Comparison of ENCODE assay signal across 17 mouse cellular contexts in genomic region chr2:136807992-136808726, GRCm38 (mm10).
DNase-seq lines count a peak whose midpoint lies in the region; ATAC-seq lines count a peak whose summit lies in the region.
"Had no signal": no experiment of that assay in that cellular context is flagged by ENCODE, and none has a peak within 500 bp of the region (broad histone marks: within the 10 kb centered on the region; RNA-seq: fewer than 3 reads in every experiment).

No protein-coding gene starts in this region.

- H3K9ac ChIP-seq in hindbrain, embryonic 15.5 days, result no peak overlapping the region
- H3K9ac ChIP-seq in hindbrain, embryonic 11.5 days (ENCODE audit: low read depth, low read length), result no peak overlapping the region
- H3K9ac ChIP-seq in neural tube, embryonic 15.5 days (replicated peaks), result no peak overlapping the region
- H3K9ac ChIP-seq: liver, embryonic 15.5 days; neural tube, embryonic 13.5 days had no signal

- H3K4me1 ChIP-seq in hindbrain, embryonic 15.5 days (replicated peaks), result no peaks in the 10 kb centered on the region
- no peaks in the 10 kb centered on the region for H3K4me1 ChIP-seq in hindbrain, embryonic 11.5 days (replicated peaks; ENCODE audit: control insufficient read depth, insufficient read depth, low read length)
- peaks cover 4% of the 10 kb centered on the region; the same call in 1 of the 2 replicates for H3K4me1 ChIP-seq in neural tube, embryonic 15.5 days
- H3K4me1 ChIP-seq: liver, embryonic 15.5 days; neural tube, embryonic 13.5 days had no signal

- no peak overlapping the region for H3K4me2 ChIP-seq in hindbrain, embryonic 15.5 days
- H3K4me2 ChIP-seq in hindbrain, embryonic 11.5 days (replicated peaks; ENCODE audit: low read depth, low read length), result no peak overlapping the region
- H3K4me2 ChIP-seq in neural tube, embryonic 15.5 days, result no peak overlapping the region
- H3K4me2 ChIP-seq: liver, embryonic 15.5 days; neural tube, embryonic 13.5 days had no signal

- no peaks in the 10 kb centered on the region for H3K9me3 ChIP-seq in hindbrain, embryonic 15.5 days
- H3K9me3 ChIP-seq in hindbrain, embryonic 11.5 days (ENCODE audit: control insufficient read depth, low read length), result no peaks in the 10 kb centered on the region
- no peaks in the 10 kb centered on the region for H3K9me3 ChIP-seq in neural tube, embryonic 15.5 days (replicated peaks)
- H3K9me3 ChIP-seq: liver, embryonic 15.5 days; neural tube, embryonic 13.5 days had no signal

- WGBS in hindbrain, embryonic 15.5 days, result 68% methylated on average over 8 of the region's 8 CpGs
- 74% methylated on average over 8 of the region's 8 CpGs for WGBS in hindbrain, embryonic 11.5 days
- 55% methylated on average over 8 of the region's 8 CpGs for WGBS in neural tube, embryonic 15.5 days

- peak; percentile 14 for DNase-seq in embryo, embryonic 10 days (ENCODE audit: low spot score)
- DNase-seq in embryo, embryonic 9.5 days (ENCODE audit: extremely low spot score), result no peak
- DNase-seq in hindbrain, embryonic 11.5 days (ENCODE audit: low spot score), result no peak
- no peak for DNase-seq in neural tube, embryonic 10.5 days (ENCODE audit: extremely low spot score, low spot score)
- no peak for DNase-seq in cerebellum, postnatal 36 days
- no peak for DNase-seq in urinary bladder, adult 18-20 months (ENCODE audit: low spot score in 2 of 2)
- DNase-seq: cerebellum, adult 9-10 months; gastrocnemius, postnatal 14 days; kidney, adult 18-20 months; lung, postnatal 4 days had no signal

- no peak for ATAC-seq in hindbrain, embryonic 15.5 days (ENCODE audit: low FRiP score, low read depth)
- ATAC-seq in hindbrain, embryonic 11.5 days (ENCODE audit: low FRiP score), result no peak
- no peak for ATAC-seq in neural tube, embryonic 15.5 days (ENCODE audit: low FRiP score)
- ATAC-seq: forebrain, embryonic 16.5 days; midbrain, embryonic 16.5 days; Patski had no signal

- no peak overlapping the region for H3K4me3 ChIP-seq in hindbrain, embryonic 15.5 days
- H3K4me3 ChIP-seq in hindbrain, embryonic 11.5 days (ENCODE audit: low read depth, low read length), result no peak overlapping the region
- H3K4me3 ChIP-seq in neural tube, embryonic 15.5 days (replicated peaks), result no peak overlapping the region
- H3K4me3 ChIP-seq: liver, embryonic 15.5 days; neural tube, embryonic 13.5 days had no signal

- no peaks in the 10 kb centered on the region for H3K27me3 ChIP-seq in hindbrain, embryonic 15.5 days
- no peaks in the 10 kb centered on the region for H3K27me3 ChIP-seq in hindbrain, embryonic 11.5 days (ENCODE audit: control insufficient read depth, insufficient read depth, low read length)
- no peaks in the 10 kb centered on the region for H3K27me3 ChIP-seq in neural tube, embryonic 15.5 days (replicated peaks)
- H3K27me3 ChIP-seq: liver, embryonic 15.5 days; neural tube, embryonic 13.5 days had no signal

- no peaks in the 10 kb centered on the region for H3K36me3 ChIP-seq in hindbrain, embryonic 15.5 days
- no peaks in the 10 kb centered on the region for H3K36me3 ChIP-seq in hindbrain, embryonic 11.5 days (ENCODE audit: control insufficient read depth, insufficient read depth, low read length)
- no peaks in the 10 kb centered on the region for H3K36me3 ChIP-seq in neural tube, embryonic 15.5 days
- H3K36me3 ChIP-seq: liver, embryonic 15.5 days; neural tube, embryonic 13.5 days had no signal

- H3K27ac ChIP-seq in hindbrain, embryonic 15.5 days (replicated peaks), result peak overlapping the region; percentile 13; the same call in 1 of the 2 replicates
- no peak overlapping the region for H3K27ac ChIP-seq in hindbrain, embryonic 11.5 days (ENCODE audit: low read depth, low read length)
- peak overlapping the region; percentile 54; the same call in 1 of the 2 replicates for H3K27ac ChIP-seq in neural tube, embryonic 15.5 days (replicated peaks)
- H3K27ac ChIP-seq: liver, embryonic 15.5 days; neural tube, embryonic 13.5 days had no signal
